Mouse (Mus musculus): ENCODE measurements at regions not wholly inside any gene's neighbourhood (a gene's known extent, or its start where the extent isn't known, plus 50 kb on each side); places are given as distances from the start of the nearest gene placed in this dataset. TPM values are rescaled to one million over a fixed set of nuclear protein-coding genes. Genes with fewer than 3 reads are reported as not detected.
A peak's percentile ranks its signal among the peaks of the same experiment; 100 is the strongest.

- no peak for DNase-seq (ENCODE audit: low spot score in 2 of 2)
Measured at GRCm38 (mm10) chr2:94248948-94249347, 91.2 kb upstream of the Hsd17b12 start.

GRCm38 (mm10) chr2:94246851-94247471, 89.2 kb upstream of the Hsd17b12 start:
- no peak for DNase-seq (ENCODE audit: low spot score in 2 of 2)

GRCm38 (mm10) chr2:94246180-94246611, 88.4 kb upstream of the Hsd17b12 start:
- no peak for DNase-seq (ENCODE audit: low spot score in 2 of 2)

GRCm38 (mm10) chr2:94245305-94245959, 87.7 kb upstream of the Hsd17b12 start:
- DNase-seq (ENCODE audit: low spot score in 2 of 2), result peak; percentile 60 to 78

- DNase-seq (ENCODE audit: low spot score in 2 of 2), result no peak
Measured at GRCm38 (mm10) chr2:94244140-94244539, 86.4 kb upstream of the Hsd17b12 start.

GRCm38 (mm10) chr2:94243053-94243916, 85.5 kb upstream of the Hsd17b12 start:
- no peak for DNase-seq (ENCODE audit: low spot score in 2 of 2)

GRCm38 (mm10) chr2:94242406-94243052, 84.8 kb upstream of the Hsd17b12 start:
- no peak for DNase-seq (ENCODE audit: low spot score in 2 of 2)

- no peak for DNase-seq (ENCODE audit: low spot score in 2 of 2)
Measured at GRCm38 (mm10) chr2:94242051-94242397, 84.3 kb upstream of the Hsd17b12 start.

GRCm38 (mm10) chr2:94241301-94242050, 83.7 kb upstream of the Hsd17b12 start:
- no peak for DNase-seq (ENCODE audit: low spot score in 2 of 2)

- no peak for DNase-seq (ENCODE audit: low spot score in 2 of 2)
Measured at GRCm38 (mm10) chr2:94240411-94240810, 82.6 kb upstream of the Hsd17b12 start.

GRCm38 (mm10) chr2:94239573-94239972, 81.8 kb upstream of the Hsd17b12 start:
- no peak for DNase-seq (ENCODE audit: low spot score in 2 of 2)

- no peak for DNase-seq (ENCODE audit: low spot score in 2 of 2)
Measured at GRCm38 (mm10) chr2:94236479-94236878, 78.7 kb upstream of the Hsd17b12 start.

GRCm38 (mm10) chr2:94233597-94233996, 75.8 kb upstream of the Hsd17b12 start:
- no peak for DNase-seq (ENCODE audit: low spot score in 2 of 2)

GRCm38 (mm10) chr2:94219421-94219820, 61.7 kb upstream of the Hsd17b12 start:
- no peak for DNase-seq (ENCODE audit: low spot score in 2 of 2)

- no peak for DNase-seq (ENCODE audit: low spot score in 2 of 2)
Measured at GRCm38 (mm10) chr2:94217481-94217880, 59.7 kb upstream of the Hsd17b12 start.

GRCm38 (mm10) chr2:94215455-94215854, 57.7 kb upstream of the Hsd17b12 start:
- no peak for DNase-seq (ENCODE audit: low spot score in 2 of 2)

Small RNA genes in the stretch of these regions (microRNA-seq; reads per million reads assigned to microRNA genes)
- gene Mir129-2 (not detected), gene Mir129b (not detected)
